Mouse (Mus musculus) adrenal gland, adult 10 weeks (tissue): Measurements from ENCODE around the gene Six5. TPM values are rescaled to one million over a fixed set of nuclear protein-coding genes. Genes with fewer than 3 reads are reported as not detected.

Experiments used
- polyA plus RNA-seq: library from polyadenylated mRNA; stranded (reverse); fragments of 350-450 nt; fragmentation: Illumina TruSeq; extraction: RNeasy Lipid Tissue Mini Kit (QIAGEN cat#74804); gene quantifications from one replicate; pipeline ENCODE4 v1.2.3, GENCODE M21; 2014; ENCODE audit warnings: low read depth, low replicate concordance

Gene Six5
- polyA plus RNA-seq, result 1.5 TPM

GRCm38 (mm10) chr7:19094471-19094825 lies at the start of gene Six5:
Six5 (plus strand) TSS chr7:19094594.

GRCm38 (mm10) chr7:19054047-19054776 lies 40.2 kb upstream of the Six5 start, which contains the start of gene Rsph6a:
Rsph6a (plus strand) TSS chr7:19054690.

GRCm38 (mm10) chr7:19075723-19076585 lies 18.4 kb upstream of the Six5 start, which contains the start of gene Dmwd:
Dmwd (plus strand) TSS chr7:19076227.

GRCm38 (mm10) chr7:19083701-19084100 lies 10.7 kb upstream of the Six5 start, which contains the start of gene Dmpk:
Dmpk (plus strand) TSS chr7:19083849.

GRCm38 (mm10) chr7:19118028-19118771 lies 23.8 kb downstream of the Six5 start, which contains the start of gene Gm4969:
Gm4969 (minus strand) TSS chr7:19118368.

GRCm38 (mm10) chr7:19119631-19120429 lies 25.4 kb downstream of the Six5 start, which contains the start of gene Fbxo46:
Fbxo46 (plus strand) TSS chr7:19119859.

Other genes with a start within 250 kb of the Six5 start
- not detected for gene Pglyrp1, start 223.3 kb upstream of the Six5 start, polyA plus RNA-seq
- gene Ccdc61, start 184.2 kb upstream of the Six5 start, polyA plus RNA-seq, result not detected
- gene Nova2, start 168.7 kb upstream of the Six5 start, polyA plus RNA-seq, result 0.93 TPM
- not detected for gene Nanos2, start 107.2 kb upstream of the Six5 start, polyA plus RNA-seq
- gene Mypop, start 103.3 kb upstream of the Six5 start, polyA plus RNA-seq, result not detected
- 2.5 TPM for gene Irf2bp1, start 90.5 kb upstream of the Six5 start, polyA plus RNA-seq
- not detected for gene Foxa3, start 71.1 kb upstream of the Six5 start, polyA plus RNA-seq
- gene Sympk, start 70.2 kb upstream of the Six5 start, polyA plus RNA-seq, result 7.6 TPM
- gene Rsph6a, start 39.9 kb upstream of the Six5 start, polyA plus RNA-seq, result not detected
- 1.3 TPM for gene Dmwd, start 18.4 kb upstream of the Six5 start, polyA plus RNA-seq
- gene Dmpk, start 10.7 kb upstream of the Six5 start, polyA plus RNA-seq, result 11.7 TPM
- not detected for gene Gm4969, start 23.8 kb downstream of the Six5 start, polyA plus RNA-seq
- gene Fbxo46, start 25.3 kb downstream of the Six5 start, polyA plus RNA-seq, result 0.82 TPM
- gene Qpctl, start 54.7 kb downstream of the Six5 start, polyA plus RNA-seq, result 10.5 TPM
- gene Snrpd2, start 55.1 kb downstream of the Six5 start, polyA plus RNA-seq, result 2.0 TPM
- not detected for gene Gipr, start 71.5 kb downstream of the Six5 start, polyA plus RNA-seq
- gene Eml2, start 81.8 kb downstream of the Six5 start, polyA plus RNA-seq, result not detected
- gene Gpr4, start 117.9 kb downstream of the Six5 start, polyA plus RNA-seq, result 5.4 TPM
- gene Opa3, start 133.7 kb downstream of the Six5 start, polyA plus RNA-seq, result 13.0 TPM
- 17.5 TPM for gene Vasp, start 177.2 kb downstream of the Six5 start, polyA plus RNA-seq
- not detected for gene Ppm1n, start 185.5 kb downstream of the Six5 start, polyA plus RNA-seq
- 1.9 TPM for gene Rtn2, start 188.0 kb downstream of the Six5 start, polyA plus RNA-seq
- gene Fosb, start 215.5 kb downstream of the Six5 start, polyA plus RNA-seq, result 1.3 TPM